Mouse (Mus musculus) frontal cortex, postnatal 25 days (tissue): ENCODE data around the gene Ror2.

Experiments
- DNase-seq, 2 experiments: peaks; one replicate each; pipeline ENCODE4 v3.0.0; 2022; ENCODE audit warnings: low spot score in 2 of 2

The Ror2 gene

GRCm38 (mm10) chr13:53271595-53271994, 14.3 kb downstream of the Ror2 start:
- DNase-seq, result no peak

- no peak for DNase-seq
These were observed 15.4 kb downstream of the Ror2 start for GRCm38 (mm10) chr13:53270549-53270948.

- no peak for DNase-seq
These were observed 17.4 kb downstream of the Ror2 start for GRCm38 (mm10) chr13:53268541-53268940.

GRCm38 (mm10) chr13:53267849-53268248, 18.1 kb downstream of the Ror2 start:
- no peak for DNase-seq

- no peak for DNase-seq
These were observed 18.8 kb downstream of the Ror2 start for GRCm38 (mm10) chr13:53267155-53267554.

- no peak for DNase-seq
These were observed 19.4 kb downstream of the Ror2 start for GRCm38 (mm10) chr13:53266543-53266951.

GRCm38 (mm10) chr13:53264896-53265295, 21.0 kb downstream of the Ror2 start:
- DNase-seq, result no peak

GRCm38 (mm10) chr13:53262509-53263250, 23.2 kb downstream of the Ror2 start:
- no peak for DNase-seq

GRCm38 (mm10) chr13:53261106-53261771, 24.7 kb downstream of the Ror2 start:
- DNase-seq, result no peak

- DNase-seq, result no peak
These were observed 27.0 kb downstream of the Ror2 start for GRCm38 (mm10) chr13:53258943-53259342.

GRCm38 (mm10) chr13:53258497-53258896, 27.4 kb downstream of the Ror2 start:
- no peak for DNase-seq

GRCm38 (mm10) chr13:53253255-53253654, 32.7 kb downstream of the Ror2 start:
- no peak for DNase-seq

GRCm38 (mm10) chr13:53248586-53249401, 37.1 kb downstream of the Ror2 start:
- DNase-seq, result no peak

- no peak for DNase-seq
These were observed 37.8 kb downstream of the Ror2 start for GRCm38 (mm10) chr13:53248080-53248479.

- DNase-seq, result no peak
These were observed 38.7 kb downstream of the Ror2 start for GRCm38 (mm10) chr13:53247175-53247574.

GRCm38 (mm10) chr13:53244151-53244550, 41.8 kb downstream of the Ror2 start:
- DNase-seq, result no peak

GRCm38 (mm10) chr13:53237455-53237854, 48.5 kb downstream of the Ror2 start:
- DNase-seq, result no peak

- no peak for DNase-seq
These were observed 49.2 kb downstream of the Ror2 start for GRCm38 (mm10) chr13:53236434-53237401.

GRCm38 (mm10) chr13:53235953-53236352, 50.0 kb downstream of the Ror2 start:
- DNase-seq, result no peak

- no peak for DNase-seq
These were observed 51.1 kb downstream of the Ror2 start for GRCm38 (mm10) chr13:53234844-53235243.
